Mouse (Mus musculus) forebrain, embryonic 13.5 days (tissue): ENCODE data around the gene Arhgap42. TPM values are rescaled to one million over a fixed set of nuclear protein-coding genes. Genes with fewer than 3 reads are reported as not detected.

Experiments used
- ATAC-seq: fragments of 200-750 bp; cut with Nextera tagmentation; 2 replicates; pipeline ENCODE4 v1.8.0; 2017
- H3K27ac ChIP-seq: fragments of 300-500 bp; sonication (generic); 2 replicates; pipeline ENCODE4 v1.5.1; 2015; ENCODE audit warnings: inconsistent platforms, mild to moderate bottlenecking, moderate library complexity
- H3K27me3 ChIP-seq: fragments of 300-500 bp; sonication (generic); 2 replicates; pipeline ENCODE4 v1.6.1; 2015; ENCODE audit warnings: mild to moderate bottlenecking, inconsistent platforms
- H3K36me3 ChIP-seq: fragments of 300-500 bp; sonication (generic); 2 replicates; pipeline ENCODE4 v1.6.1; 2015; ENCODE audit warnings: mild to moderate bottlenecking, inconsistent platforms; ENCODE audit not compliant: poor library complexity, severe bottlenecking
- H3K4me1 ChIP-seq: fragments of 300-500 bp; sonication (generic); 2 replicates; pipeline ENCODE4 v1.6.1; 2015; ENCODE audit warnings: inconsistent platforms
- H3K4me2 ChIP-seq: fragments of 300-500 bp; sonication (generic); 2 replicates; pipeline ENCODE4 v1.6.1; 2015; ENCODE audit warnings: inconsistent platforms, mild to moderate bottlenecking, moderate library complexity
- H3K4me3 ChIP-seq: fragments of 300-500 bp; sonication (generic); 2 replicates; pipeline ENCODE4 v1.5.1; 2015; ENCODE audit warnings: mild to moderate bottlenecking, inconsistent platforms
- H3K9ac ChIP-seq: fragments of 300-500 bp; sonication (generic); 2 replicates; pipeline ENCODE4 v1.6.1; 2015; ENCODE audit warnings: mild to moderate bottlenecking, inconsistent platforms
- H3K9me3 ChIP-seq: fragments of 300-500 bp; sonication (generic); replicated peaks from 2 replicates; pipeline ENCODE4 v1.6.1; 2016; ENCODE audit warnings: inconsistent platforms
- WGBS: fragments of 180-500 bp; shearing (Covaris S2); methylation state at CpG from one replicate; pipeline ENCODE4 v1.1.7; 2015; 5-methylcytosine and 5-hydroxymethylcytosine counted together
- polyA plus RNA-seq: library from polyadenylated mRNA; unstranded; fragments of >200 nt; fragmentation: Nextera tagmentation; extraction: Ambion mirVana; gene quantifications from 2 replicates; pipeline ENCODE4 v1.2.1, GENCODE M21; 2015

Gene Arhgap42
- polyA plus RNA-seq, 1 experiment from 2014 or later, result 22.9 TPM

DNA sequence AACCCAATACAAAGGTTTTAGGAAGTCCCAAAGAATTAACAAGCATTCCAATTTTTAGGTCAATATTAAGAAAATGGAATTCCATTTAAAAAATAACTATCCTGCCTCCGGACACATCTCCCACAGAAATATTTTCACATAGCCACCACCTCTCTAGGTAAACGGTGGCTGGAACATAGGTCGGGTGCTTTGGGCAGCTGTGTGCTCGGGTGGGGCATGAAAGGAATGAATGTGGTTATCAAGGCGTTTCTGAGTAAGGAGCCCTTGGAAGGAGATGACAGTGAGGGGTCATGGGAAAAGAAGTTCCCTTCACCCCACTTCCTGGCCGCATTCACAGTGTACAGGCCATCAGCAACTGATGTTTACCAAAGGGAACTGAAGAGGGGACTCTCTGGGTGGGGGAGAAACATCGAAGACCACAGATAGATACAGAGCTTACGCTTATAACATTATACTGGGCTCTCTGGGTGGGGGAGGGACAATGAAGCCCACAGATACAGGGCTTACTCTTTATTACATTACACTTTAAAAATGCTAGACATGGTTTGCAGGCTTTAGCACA lies 38.0 kb downstream of the Arhgap42 start:
- WGBS, result 80% methylated on average over 8 of the region's 8 CpGs

DNA sequence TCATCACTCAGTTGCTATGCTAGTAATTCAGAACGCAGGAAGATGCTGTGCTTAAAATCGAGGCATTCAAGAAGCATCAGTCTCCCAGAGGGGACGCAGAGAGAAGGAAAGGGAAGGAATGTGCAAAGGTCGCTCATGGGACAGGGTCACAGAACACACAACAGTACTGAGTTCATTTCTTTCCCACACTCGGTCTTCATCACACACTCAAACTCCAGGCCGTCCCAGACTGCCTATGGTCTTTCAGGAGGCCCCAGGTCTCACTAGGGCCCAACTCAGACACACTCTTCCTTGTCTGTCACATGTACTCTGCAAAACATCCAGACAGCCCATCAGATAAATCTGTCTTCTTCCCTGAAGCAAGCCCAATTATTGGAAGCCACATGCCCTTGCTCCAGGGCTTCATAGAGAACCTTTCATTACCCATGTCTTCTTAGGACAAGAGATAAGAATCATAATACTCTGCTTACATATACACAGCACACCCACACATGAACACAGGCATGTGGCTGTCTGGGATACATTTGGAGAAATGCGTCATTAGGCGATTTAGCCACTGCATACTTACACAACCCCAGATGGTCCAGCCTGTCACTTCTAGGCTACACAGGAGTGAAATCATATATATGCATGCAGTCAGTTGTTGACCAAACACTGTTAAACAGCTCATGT lies 39.6 kb downstream of the Arhgap42 start:
- ATAC-seq, result no peak
- 63% methylated on average over 8 of the region's 8 CpGs for WGBS
- peaks cover 9% of the 10 kb centered on the region; the same call in 1 of the 2 replicates for H3K4me1 ChIP-seq

More for the DNA sequence above, 38.0 kb downstream of the Arhgap42 start:
- ATAC-seq, result no peak
- Histone ChIP-seq H3K9ac (no peak overlapping the region), H3K27ac (no peak overlapping the region), H3K4me3 (no peak overlapping the region), H3K27me3 (no peaks in the 10 kb centered on the region), H3K9me3 (no peaks in the 10 kb centered on the region), H3K4me1 (peaks cover 9% of the 10 kb centered on the region; the same call in 1 of the 2 replicates), H3K4me2 (no peak overlapping the region), H3K36me3 (no peaks in the 10 kb centered on the region)

GRCm38 (mm10) chr9:9198645-9199044 lies 40.3 kb downstream of the Arhgap42 start:
- no peaks in the 10 kb centered on the region for H3K27me3 ChIP-seq
- H3K9me3 ChIP-seq, result no peaks in the 10 kb centered on the region
- ATAC-seq, result no peak
- H3K4me3 ChIP-seq, result no peak overlapping the region
- H3K4me1 ChIP-seq, result peaks cover 9% of the 10 kb centered on the region; the same call in 1 of the 2 replicates
- H3K36me3 ChIP-seq, result no peaks in the 10 kb centered on the region
- H3K4me2 ChIP-seq, result no peak overlapping the region
- no peak overlapping the region for H3K27ac ChIP-seq
- WGBS, result 28% methylated on average over 3 of the region's 3 CpGs
- H3K9ac ChIP-seq, result no peak overlapping the region

More for the DNA sequence above, 39.6 kb downstream of the Arhgap42 start:
- Histone ChIP-seq H3K9ac (no peak overlapping the region), H3K9me3 (no peaks in the 10 kb centered on the region), H3K36me3 (no peaks in the 10 kb centered on the region), H3K4me3 (no peak overlapping the region), H3K27ac (no peak overlapping the region), H3K4me2 (no peak overlapping the region), H3K27me3 (no peaks in the 10 kb centered on the region)

- Histone ChIP-seq H3K9ac (no peak overlapping the region), H3K27ac (no peak overlapping the region), H3K36me3 (no peaks in the 10 kb centered on the region), H3K4me3 (no peak overlapping the region), H3K4me2 (no peak overlapping the region), H3K4me1 (peaks cover 9% of the 10 kb centered on the region; the same call in 1 of the 2 replicates), H3K27me3 (no peaks in the 10 kb centered on the region), H3K9me3 (no peaks in the 10 kb centered on the region)
- ATAC-seq, result no peak
These were observed 42.9 kb downstream of the Arhgap42 start for GRCm38 (mm10) chr9:9196046-9196445.

DNA sequence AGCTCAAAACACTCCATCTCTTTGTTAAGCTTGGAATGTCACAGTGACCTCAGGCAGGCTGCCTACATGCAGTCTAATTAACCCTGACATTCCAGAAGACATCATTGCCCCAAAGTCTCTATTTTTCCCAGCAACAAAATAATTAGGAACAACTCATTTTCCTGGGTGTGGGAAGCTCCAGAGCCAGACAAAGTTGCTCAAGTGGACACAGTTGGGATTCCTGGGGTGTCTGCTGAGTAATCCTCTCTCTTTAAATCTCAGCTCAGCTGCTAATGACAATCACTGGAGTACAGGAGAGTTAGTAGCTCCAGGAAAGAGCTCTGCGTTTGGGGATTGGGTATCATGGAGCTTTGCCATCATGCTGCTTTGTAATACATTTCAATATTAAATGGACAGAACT lies 44.4 kb downstream of the Arhgap42 start:
- H3K4me3 ChIP-seq, result no peak overlapping the region
- H3K27me3 ChIP-seq, result no peaks in the 10 kb centered on the region
- WGBS, result 7% methylated on average over 1 of the region's 1 CpGs

GRCm38 (mm10) chr9:9192716-9193115 lies 46.2 kb downstream of the Arhgap42 start:
- WGBS, result 92% methylated on average over 4 of the region's 4 CpGs
- no peaks in the 10 kb centered on the region for H3K27me3 ChIP-seq
- H3K36me3 ChIP-seq, result no peaks in the 10 kb centered on the region
- no peak for ATAC-seq
- H3K4me1 ChIP-seq, result no peaks in the 10 kb centered on the region
- no peaks in the 10 kb centered on the region for H3K9me3 ChIP-seq
- H3K27ac ChIP-seq, result no peak overlapping the region
- no peak overlapping the region for H3K4me3 ChIP-seq
- no peak overlapping the region for H3K4me2 ChIP-seq
- no peak overlapping the region for H3K9ac ChIP-seq

More for the DNA sequence above, 44.4 kb downstream of the Arhgap42 start:
- Histone ChIP-seq H3K4me2 (no peak overlapping the region), H3K27ac (no peak overlapping the region), H3K4me1 (peaks cover 5% of the 10 kb centered on the region; the same call in 1 of the 2 replicates), H3K9me3 (no peaks in the 10 kb centered on the region), H3K9ac (no peak overlapping the region), H3K36me3 (no peaks in the 10 kb centered on the region)
- ATAC-seq, result no peak

DNA sequence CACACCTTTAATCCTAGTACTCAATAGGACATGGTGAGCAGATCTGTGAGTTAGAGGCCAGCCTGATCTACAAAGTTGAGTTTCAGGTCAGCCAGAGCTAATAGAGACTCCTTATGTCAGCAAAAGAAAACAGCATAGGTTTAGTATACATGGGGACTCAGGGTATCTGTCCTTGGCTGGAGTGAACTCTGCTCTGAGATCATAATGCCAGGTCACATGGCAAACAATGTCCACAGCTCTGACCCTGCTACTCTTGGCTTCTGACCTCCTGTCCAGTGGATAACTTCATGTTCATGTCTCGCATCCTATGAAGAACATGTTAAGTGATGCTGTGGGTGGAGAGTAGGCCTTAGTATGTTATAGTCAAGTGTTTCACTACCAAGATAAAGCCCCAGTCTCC lies 48.1 kb downstream of the Arhgap42 start:
- no peak overlapping the region for H3K9ac ChIP-seq
- no peak for ATAC-seq
- H3K4me3 ChIP-seq, result no peak overlapping the region
- no peaks in the 10 kb centered on the region for H3K27me3 ChIP-seq
- H3K27ac ChIP-seq, result no peak overlapping the region
- H3K4me2 ChIP-seq, result no peak overlapping the region
- H3K9me3 ChIP-seq, result no peaks in the 10 kb centered on the region
- no peaks in the 10 kb centered on the region for H3K36me3 ChIP-seq
- 94% methylated on average over 1 of the region's 1 CpGs for WGBS
- H3K4me1 ChIP-seq, result no peaks in the 10 kb centered on the region

DNA sequence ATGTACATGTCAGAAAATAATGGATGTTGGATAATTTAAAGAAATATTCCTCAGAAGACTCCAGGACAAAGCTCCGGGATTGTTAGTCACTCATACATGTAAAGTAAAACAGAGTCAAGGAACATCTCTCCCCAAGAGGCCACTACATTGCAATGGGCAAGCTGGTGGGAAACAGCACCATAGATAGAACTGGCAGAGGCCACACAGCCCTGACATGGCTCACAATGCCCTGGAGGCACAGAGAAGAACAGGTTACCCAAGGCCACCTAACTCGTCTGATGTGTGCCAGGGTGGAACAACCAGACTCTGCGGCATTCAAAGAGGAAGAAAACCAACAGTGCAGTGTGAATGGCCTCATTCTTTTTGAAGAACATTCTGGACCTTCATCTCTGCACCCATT lies 50.7 kb downstream of the Arhgap42 start:
- no peak for ATAC-seq
- no peaks in the 10 kb centered on the region for H3K9me3 ChIP-seq
- 93% methylated on average over 3 of the region's 3 CpGs for WGBS

GRCm38 (mm10) chr9:9177745-9178144 lies 61.2 kb downstream of the Arhgap42 start:
- Histone ChIP-seq H3K4me2 (no peak overlapping the region), H3K9me3 (no peaks in the 10 kb centered on the region), H3K4me1 (no peaks in the 10 kb centered on the region), H3K27ac (no peak overlapping the region), H3K9ac (no peak overlapping the region), H3K27me3 (no peaks in the 10 kb centered on the region), H3K36me3 (no peaks in the 10 kb centered on the region), H3K4me3 (no peak overlapping the region)
- 92% methylated on average over 4 of the region's 4 CpGs for WGBS
- no peak for ATAC-seq

More for the DNA sequence above, 50.7 kb downstream of the Arhgap42 start:
- no peak overlapping the region for H3K27ac ChIP-seq
- H3K9ac ChIP-seq, result no peak overlapping the region
- H3K4me1 ChIP-seq, result no peaks in the 10 kb centered on the region
- no peaks in the 10 kb centered on the region for H3K36me3 ChIP-seq
- no peaks in the 10 kb centered on the region for H3K27me3 ChIP-seq
- H3K4me2 ChIP-seq, result no peak overlapping the region
- no peak overlapping the region for H3K4me3 ChIP-seq

GRCm38 (mm10) chr9:9174924-9175323 lies 64.0 kb downstream of the Arhgap42 start:
- Histone ChIP-seq H3K27ac (no peak overlapping the region), H3K36me3 (no peaks in the 10 kb centered on the region), H3K4me3 (no peak overlapping the region), H3K4me1 (no peaks in the 10 kb centered on the region), H3K9me3 (no peaks in the 10 kb centered on the region), H3K4me2 (no peak overlapping the region), H3K9ac (no peak overlapping the region), H3K27me3 (no peaks in the 10 kb centered on the region)
- ATAC-seq, result no peak
- WGBS, result 89% methylated on average over 2 of the region's 2 CpGs

DNA sequence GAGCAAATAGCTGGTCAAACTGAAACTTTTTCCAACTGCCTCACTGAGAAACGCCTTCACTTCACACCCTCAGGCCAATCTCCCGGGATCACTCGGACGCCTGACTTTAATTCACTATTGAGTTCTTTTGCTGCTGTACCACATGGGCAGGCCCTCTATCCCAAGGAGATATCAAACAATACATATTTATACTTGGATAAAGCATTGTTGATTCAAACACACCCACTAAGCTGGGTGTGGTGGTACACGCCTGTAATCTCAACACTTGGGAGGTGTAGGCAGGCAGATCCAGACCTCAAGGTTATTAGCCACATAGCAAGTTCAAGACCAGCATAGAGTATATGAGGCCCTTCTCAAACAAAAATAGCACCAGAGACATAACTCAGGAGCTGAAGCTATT lies 64.7 kb downstream of the Arhgap42 start:
- Histone ChIP-seq H3K36me3 (no peaks in the 10 kb centered on the region), H3K4me1 (no peaks in the 10 kb centered on the region), H3K9me3 (no peaks in the 10 kb centered on the region), H3K9ac (no peak overlapping the region), H3K27ac (no peak overlapping the region), H3K27me3 (no peaks in the 10 kb centered on the region), H3K4me3 (no peak overlapping the region), H3K4me2 (no peak overlapping the region)
- WGBS, result 90% methylated on average over 5 of the region's 5 CpGs
- no peak for ATAC-seq

- H3K4me3 ChIP-seq, result no peak overlapping the region
- ATAC-seq, result no peak
- H3K9ac ChIP-seq, result no peak overlapping the region
- no peak overlapping the region for H3K27ac ChIP-seq
- no peaks in the 10 kb centered on the region for H3K27me3 ChIP-seq
- no peaks in the 10 kb centered on the region for H3K9me3 ChIP-seq
- no peak overlapping the region for H3K4me2 ChIP-seq
- no peaks in the 10 kb centered on the region for H3K4me1 ChIP-seq
- WGBS, result 83% methylated on average over 1 of the region's 1 CpGs
- H3K36me3 ChIP-seq, result no peaks in the 10 kb centered on the region
These were observed 65.8 kb downstream of the Arhgap42 start for GRCm38 (mm10) chr9:9173091-9173490.
